Mouse (Mus musculus): Measurements from ENCODE around the gene Cdc6.
A peak's percentile ranks its signal among the peaks of the same experiment; 100 is the strongest.
"Not testable (repeated sequence)": the region's sequence is repeated elsewhere in the genome, so short reads cannot be mapped to it uniquely, and the experiment has no call there.

Gene Cdc6

DNA sequence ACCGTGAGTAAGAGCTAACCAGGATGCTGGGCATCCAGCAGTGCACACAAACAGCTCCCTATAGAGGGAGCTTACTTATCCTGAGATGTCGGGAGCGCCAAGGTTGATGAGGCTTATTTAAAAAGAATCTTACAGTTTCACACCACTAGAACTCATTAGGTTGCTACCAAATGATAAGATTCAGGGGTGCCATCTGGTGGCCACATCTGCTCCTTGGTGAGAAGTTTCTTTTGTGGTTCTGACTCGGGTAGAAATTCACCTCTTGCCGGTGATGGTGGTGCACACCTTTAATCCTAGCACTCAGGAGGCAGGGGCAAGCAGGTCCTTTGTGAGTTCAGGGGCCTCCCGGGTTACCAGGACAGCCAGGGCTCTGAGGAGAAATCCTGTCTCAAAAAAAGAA, 2.1 kb downstream of the Cdc6 start:
- peak; percentile 54 to 71 for DNase-seq (ENCODE audit: low spot score in 2 of 2)

DNA sequence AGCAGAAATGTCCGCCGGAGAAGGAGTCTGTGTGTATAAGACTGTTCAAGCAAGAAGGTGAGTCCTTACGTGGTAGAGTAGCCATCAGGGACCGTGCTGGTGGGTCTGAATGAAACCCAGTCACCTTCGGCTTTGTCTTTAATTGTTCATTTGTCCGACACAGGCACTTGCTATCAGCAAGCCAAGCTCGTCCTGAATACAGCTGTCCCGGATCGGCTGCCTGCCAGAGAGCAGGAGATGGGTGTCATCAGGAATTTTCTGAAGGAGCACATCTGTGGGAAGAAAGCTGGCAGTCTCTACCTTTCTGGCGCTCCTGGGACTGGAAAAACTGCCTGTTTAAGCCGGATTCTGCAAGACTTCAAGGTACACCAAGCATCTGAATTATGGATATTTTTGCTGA, 2.8 kb downstream of the Cdc6 start:
- DNase-seq (ENCODE audit: low spot score in 2 of 2) = no peak

DNA sequence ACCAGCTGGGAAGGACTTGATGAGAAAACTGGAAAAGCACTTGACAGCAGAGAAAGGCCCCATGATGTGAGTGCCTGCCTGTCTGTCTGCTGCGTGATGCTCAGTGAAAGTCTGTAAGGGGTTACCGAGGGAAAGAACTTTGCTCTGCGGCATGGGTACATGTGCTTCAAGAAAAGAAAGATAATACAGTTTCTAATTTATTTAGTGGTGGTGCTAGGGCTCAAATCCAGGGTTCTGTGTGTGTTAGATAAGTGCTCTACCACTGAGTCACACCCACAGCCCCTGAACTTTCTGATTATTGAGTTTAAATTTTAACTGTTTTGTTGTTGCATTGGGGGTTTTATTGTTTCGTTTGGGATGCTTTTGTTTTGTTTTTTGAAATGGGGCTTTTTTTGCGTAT, 3.9 kb downstream of the Cdc6 start:
- no peak for DNase-seq (ENCODE audit: low spot score in 2 of 2)

DNA sequence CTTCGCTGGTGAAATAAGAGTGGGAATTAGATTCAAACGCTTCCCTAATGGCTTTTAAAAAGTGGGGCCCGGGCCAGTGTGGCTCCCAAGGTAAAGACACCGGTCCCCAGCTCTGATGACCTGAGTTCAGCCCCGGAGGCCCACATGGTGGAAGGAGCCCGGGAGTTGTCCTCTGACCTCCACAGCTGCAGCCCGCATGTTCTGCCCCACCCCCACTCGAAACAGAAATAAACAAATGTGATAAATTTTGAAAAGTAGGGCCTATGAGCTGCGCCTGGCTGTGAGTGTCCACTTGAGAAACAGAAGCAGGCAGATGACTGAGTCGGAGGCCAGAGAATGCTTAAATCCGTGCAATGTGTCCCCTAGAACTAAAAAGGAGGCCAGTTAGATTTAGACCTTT, 6.6 kb downstream of the Cdc6 start:
- no peak for DNase-seq (ENCODE audit: low spot score in 2 of 2)

DNA sequence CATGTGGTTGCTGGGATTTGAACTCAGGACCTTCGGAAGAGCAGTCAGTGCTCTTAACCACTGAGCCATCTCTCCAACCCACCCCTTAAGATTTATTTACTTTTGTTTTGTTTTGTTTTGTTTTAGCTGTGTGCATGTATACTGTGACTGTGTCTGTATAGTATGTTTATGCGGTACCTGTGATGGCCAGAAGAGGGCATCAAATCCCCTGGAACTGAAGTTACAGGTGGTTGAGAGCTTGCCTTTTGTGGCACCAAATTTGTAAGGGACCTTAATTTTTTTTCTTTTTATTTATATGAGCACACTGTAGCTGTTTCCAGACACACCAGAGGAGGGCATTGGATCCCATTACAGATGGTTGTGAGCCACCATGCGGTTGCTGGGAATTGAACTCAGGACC, 8.8 kb downstream of the Cdc6 start:
- peak in 1 of 2 experiments; percentile 58 for DNase-seq (ENCODE audit: low spot score in 2 of 2)

DNA sequence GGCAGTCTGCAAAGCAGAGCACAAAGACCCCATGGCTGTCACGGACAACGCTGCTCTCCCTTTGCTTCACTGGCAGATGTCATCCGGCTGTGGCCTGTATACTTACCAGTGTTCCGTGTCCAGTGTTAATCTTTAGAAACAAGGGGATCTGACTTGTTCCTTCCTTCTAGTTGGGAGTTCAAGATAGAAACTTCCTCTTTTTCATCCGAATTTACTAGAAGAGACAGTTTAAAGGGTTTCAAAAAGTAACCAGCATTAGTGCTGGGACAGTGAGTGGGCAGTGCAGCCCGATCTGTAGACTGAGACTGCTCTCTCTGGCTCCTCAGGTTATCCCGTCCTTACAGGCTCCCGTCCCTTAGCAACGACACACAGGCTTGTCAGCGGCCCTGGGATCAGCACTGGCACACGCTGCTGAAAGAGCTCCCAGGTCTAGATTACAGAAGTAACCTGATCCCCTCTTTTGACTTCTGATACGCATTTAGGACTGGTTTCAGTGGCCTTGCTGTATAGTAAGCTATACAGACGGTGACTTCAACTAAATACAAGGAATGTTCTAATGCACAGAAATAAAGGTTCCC, 9.9 kb downstream of the Cdc6 start:
- no peak for DNase-seq (ENCODE audit: low spot score in 2 of 2)

DNA sequence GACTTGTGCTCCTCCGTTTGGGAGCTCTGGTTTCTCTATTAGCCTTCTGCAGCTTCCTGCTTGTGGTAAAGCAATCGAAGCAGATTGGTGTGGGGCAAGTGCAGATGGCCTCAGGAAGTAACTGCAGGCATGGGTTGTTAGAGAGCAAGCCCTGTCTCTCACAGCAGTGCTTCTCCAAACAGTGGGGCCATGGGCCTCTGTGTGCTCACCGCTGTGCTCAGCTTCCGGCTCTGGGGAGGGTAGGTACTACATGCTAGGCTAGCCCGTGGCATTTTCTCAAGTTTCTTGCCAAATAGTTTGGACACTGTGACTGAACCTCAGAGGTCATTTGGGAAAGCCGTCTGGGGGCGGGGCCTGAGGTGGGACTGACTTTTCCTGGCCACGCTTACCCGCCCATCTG, 10.6 kb downstream of the Cdc6 start:
- peak; percentile 55 to 64 for DNase-seq (ENCODE audit: low spot score in 2 of 2)

DNA sequence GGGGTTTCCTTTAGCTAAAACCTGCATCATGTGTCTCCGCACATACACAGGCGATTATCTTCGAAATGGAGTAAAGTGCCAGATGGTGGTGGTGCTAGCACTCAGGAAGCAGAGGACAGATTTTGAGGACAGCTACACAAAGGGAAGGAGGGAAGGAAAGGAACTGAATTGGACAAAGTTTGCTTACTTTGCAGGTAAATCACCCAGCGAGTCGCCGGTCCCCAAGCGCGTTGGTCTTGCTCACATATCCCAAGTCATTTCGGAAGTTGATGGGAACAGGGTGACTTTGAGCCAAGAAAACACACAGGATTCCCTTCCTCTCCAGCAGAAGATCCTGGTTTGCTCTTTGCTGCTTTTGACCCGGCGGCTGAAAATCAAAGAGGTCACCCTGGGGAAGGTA, 11.4 kb downstream of the Cdc6 start:
- DNase-seq (ENCODE audit: low spot score in 2 of 2) = no peak

DNA sequence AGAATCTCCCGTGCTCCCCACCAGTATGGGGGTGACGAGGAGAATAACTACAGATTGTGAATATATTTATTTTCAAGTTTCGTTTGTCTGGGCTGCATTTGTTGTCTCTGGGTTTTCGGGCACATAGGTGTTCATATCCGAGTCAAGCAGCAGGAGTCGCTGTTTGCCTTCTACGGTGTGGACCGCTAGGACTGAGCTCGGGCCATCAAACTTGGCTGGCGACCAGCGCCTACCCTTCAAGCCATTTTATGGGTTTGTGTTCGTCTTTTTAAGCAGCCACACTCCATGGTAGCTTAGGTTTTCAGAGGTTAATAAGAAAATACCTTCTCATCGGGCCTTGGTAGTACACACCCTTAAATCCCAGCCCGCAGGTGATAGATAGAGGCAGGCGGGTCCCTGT, 14.2 kb downstream of the Cdc6 start:
- not testable (repeated sequence) for DNase-seq (ENCODE audit: low spot score in 2 of 2)

DNA sequence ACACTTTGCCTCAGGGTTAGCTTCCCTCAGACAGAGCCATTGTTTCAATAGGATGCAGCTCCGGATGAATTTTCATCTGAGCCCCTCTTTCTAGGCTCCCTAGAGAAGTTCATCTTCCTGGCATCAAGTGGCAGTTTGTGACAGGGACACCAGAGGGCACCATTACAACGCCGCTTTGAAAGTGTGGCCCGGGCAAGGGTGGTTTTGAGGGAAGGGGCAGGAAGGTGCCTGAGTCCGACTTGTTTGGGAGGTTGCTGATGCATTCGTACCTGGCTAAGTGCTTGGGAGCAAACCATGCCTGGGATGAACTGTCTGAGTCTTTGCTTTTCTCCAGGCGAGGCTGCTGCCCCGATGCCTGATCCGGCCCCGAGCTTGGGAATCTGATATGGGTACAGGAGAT, 14.7 kb downstream of the Cdc6 start:
- DNase-seq (ENCODE audit: low spot score in 2 of 2) = peak in 1 of 2 experiments; percentile 65

DNA sequence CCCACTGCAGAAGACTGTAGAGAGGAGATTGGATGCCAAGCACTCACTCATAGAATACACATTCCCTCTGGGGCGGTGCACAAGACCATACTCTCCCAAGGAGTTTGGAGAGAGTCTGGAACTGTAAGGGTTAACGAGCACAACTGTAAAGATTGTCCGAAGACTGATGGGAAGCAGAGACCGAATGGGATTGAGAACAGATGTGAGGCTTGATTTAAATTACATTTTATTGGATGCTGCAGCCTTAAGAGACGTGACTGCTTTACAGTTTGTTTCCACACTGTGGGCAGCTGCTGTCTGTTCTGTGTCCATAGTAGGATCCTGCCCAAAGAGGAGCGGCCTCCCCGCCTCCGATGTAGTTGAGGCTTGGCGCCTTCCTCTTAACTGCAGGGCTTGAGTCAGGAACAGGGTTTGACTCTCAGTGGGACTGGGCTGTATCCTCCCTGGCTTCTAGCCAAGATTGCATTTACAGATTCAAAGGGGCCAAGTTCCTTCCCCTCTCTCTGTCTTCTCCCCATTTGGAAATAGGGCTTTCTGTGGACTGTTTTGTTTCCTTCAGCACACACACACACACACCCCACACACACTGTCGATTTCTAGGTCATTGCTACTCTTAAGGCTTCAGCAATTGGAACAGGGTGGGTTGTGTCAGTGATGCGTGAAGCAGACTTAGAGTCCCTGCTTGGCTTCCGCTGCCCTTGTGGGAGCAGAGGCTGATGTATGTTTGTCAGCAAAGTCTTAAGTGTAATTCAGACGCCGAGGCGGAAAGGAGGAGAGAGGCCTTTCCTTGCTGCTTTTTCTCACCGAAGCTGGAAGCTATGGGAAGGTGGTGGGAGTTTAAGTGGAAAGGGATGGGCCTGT, 15.5 kb downstream of the Cdc6 start:
- not testable (repeated sequence) for DNase-seq (ENCODE audit: low spot score in 2 of 2)

DNA sequence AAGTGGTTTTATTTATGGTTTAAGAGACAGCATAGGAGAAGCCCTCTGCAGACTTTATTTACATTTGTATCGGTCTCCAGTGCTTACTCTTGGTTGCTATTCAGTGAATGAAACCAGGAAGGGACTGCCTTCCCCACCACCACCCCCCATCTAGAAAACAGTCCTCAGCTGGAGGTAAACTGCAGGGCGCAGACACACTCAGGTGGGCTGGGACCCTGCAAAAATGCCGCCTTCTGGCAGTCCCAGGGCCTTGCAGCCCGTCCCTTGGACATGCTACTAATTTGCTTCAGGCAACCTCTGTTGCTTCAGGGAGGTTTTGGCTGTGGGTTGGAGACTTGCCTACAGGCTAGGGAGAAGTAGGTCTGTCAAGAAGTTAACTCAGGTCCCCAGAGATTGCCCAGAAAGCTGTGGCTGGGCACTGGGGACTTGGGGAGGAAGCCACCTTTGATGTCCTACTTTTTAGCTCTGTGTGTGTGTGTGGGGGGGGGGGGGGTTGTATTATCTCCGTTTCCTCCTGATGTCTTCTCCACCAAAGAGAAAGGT, 17.1 kb downstream of the Cdc6 start:
- no peak for DNase-seq (ENCODE audit: low spot score in 2 of 2)

DNA sequence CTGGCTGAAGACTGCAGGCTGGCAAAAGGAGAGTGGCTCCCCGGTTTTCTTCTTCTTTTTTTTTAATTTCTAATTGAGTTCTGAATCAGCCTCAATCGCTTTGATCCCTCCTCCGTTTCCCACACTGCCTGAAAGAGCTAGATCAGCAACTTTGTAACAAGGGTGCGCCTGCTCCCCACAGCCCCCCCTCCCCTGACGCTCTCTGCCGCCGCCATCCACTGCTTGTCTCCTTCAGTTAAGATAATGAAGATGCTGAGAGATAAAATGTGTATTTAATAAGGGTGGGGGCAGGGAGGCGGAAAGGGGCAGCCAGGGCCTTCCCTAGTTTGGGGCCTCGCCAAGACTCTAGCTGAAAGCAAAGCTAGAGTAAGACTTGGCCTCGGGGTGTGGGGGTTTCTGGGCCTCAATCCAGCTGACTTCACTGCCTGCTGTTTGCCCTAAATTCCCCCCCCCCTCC, 17.7 kb downstream of the Cdc6 start:
- no peak for DNase-seq (ENCODE audit: low spot score in 2 of 2)

DNA sequence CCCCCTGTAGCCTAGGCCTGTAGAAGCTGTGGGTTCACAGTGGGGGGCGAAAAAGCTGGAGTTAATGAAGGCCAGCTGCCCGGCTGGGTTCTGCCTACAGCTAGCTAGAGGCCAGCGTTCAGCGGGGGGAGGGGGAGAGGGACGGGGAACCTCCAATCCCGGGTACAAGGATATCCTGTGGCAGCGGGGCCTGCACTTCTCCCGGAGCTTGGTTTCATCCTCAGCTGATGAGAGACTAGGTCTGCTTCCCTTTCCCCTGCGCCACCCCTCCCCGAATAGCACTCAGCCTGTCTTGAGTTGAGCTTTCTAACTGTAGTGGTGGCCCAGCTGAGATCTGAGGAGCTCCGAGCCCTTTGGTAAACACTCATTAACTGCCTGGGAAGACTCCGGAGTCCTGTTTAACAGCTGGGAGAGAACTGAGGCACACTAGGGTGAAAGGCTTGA, 18.3 kb downstream of the Cdc6 start:
- DNase-seq (ENCODE audit: low spot score in 2 of 2) = no peak

DNA sequence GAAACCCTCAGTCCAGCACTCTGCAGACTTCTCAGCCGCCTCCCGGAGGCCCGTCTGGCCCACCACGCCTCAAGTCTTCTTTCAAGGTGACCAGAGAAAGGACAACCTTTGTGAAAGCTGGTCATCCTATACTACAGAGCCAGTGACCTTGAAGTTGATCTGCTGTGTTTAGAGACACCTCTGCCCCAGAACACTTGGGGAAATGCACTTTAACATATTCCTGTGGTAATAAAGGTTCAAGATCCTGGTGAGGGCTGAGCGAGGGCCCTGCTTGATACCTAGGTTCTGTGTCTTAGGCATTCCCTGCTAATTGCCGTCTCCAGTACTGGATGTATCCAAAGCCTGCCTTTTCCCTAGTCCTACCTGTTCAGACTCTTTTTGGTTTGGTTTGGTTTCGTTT, 19.0 kb downstream of the Cdc6 start:
- DNase-seq (ENCODE audit: low spot score in 2 of 2) = no peak

DNA sequence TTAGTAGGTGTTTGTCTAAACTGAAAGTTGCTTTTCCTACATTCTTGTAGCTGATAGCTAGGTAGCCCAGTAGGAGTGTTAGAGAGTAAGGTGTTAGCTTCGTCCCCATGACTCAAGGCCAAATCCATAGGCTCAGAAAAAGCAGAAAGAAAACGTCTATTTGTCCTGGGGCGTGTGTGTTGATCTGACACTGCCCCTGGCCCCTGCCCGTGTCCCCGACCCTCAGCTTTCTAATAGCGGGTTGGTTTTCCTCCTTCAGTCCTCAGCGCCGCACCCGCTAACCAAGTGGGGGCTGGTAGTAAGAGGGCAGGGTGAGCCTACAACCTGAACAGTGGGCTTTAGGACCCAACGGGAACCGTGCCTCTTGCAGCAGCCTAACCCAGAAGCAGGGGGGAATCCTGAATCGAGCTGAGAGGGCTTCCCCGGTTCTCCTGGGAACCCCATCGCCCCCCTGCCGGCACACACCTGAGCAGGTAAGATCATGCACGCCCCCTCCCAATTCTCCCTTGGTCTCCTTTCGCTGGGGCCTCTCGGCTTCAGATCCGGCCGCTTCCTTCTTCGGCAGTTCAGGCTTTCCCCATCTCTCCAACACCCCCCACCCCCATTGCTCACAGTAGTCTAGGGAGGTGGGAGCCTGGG, 20.0 kb downstream of the Cdc6 start, which contains the start of gene Rara:
TSS of gene Rara (plus strand) at position 381 of the 639 bp plus-strand sequence.
- no peak for DNase-seq (ENCODE audit: low spot score in 2 of 2)

DNA sequence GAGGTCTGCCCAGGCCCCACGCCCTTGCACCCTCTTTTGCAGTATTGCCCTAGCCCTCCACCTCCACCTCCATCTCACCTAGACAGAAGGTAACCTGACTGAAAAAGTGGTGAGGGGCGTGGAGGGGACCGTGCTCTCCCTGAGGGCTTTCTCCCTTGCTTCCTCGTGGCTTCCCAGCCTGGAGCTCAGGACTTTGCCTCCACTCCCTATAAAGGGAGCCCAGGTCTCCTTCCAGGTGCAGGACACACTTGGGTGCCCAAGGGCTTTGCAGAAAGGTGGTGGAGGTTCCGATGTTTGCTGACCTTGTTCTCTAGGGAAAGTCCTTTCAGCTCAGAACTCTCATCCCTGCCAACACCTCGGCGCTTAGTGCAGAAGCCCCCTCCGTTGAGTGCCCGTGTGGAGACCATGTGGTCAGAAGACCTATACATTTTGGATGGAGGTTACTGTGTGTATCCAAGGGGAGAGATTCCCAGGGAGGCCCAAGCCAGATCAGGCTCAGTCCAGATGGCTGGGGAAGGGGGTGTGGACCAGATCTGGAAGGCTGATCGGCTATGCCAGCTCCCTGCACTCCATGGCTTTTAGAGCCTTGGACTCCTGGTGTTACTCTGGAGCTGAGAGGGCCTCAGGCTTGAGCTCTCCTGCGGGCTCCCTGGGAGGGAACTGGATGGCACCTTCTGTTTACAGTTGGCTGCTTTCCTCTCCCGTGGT, 20.7 kb downstream of the Cdc6 start:
- DNase-seq (ENCODE audit: low spot score in 2 of 2) = no peak

DNA sequence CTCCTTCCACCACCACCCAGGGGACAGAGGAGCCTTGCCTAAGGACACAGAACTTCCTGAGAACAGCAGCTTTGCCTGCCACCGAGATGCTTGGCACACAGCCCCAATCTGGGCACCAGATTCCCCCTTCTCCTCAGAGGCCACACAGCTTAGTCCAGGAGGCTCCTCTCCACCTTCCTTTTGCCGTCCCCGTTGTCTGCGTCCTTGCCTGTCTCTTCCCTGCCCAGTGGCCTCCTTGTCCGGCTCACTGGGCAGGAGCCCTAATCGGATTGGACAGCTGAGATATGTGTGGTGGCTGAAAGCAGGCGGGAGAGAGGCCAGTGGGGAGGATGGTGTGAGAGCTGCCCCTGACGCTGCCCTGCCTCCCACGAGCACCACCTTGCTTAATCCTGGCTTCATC, 21.9 kb downstream of the Cdc6 start:
- no peak for DNase-seq (ENCODE audit: low spot score in 2 of 2)

DNA sequence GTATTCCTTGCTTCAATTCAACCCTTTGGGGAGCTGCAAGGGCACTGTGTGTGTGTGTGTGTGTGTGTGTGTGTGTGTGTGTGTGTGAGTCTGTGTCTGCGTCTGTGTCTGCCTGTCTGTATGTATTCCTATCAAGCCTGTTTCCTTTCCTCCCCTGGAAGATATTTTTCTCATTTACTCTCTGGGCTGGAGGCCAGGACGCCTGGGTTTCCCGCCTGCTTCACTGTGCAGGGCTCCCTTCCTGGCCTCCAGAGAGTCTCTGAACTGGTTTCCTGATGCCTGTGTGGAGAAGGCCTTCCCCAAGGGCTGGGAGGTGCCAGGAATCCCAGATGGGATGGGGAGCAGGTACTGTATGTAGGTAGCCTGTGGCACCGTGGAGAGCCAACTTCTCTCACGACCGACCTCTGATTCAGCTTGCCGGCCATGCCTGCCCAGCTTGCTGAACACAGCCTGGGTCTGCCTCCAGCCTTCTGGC, 22.6 kb downstream of the Cdc6 start:
- DNase-seq (ENCODE audit: low spot score in 2 of 2) = no peak

DNA sequence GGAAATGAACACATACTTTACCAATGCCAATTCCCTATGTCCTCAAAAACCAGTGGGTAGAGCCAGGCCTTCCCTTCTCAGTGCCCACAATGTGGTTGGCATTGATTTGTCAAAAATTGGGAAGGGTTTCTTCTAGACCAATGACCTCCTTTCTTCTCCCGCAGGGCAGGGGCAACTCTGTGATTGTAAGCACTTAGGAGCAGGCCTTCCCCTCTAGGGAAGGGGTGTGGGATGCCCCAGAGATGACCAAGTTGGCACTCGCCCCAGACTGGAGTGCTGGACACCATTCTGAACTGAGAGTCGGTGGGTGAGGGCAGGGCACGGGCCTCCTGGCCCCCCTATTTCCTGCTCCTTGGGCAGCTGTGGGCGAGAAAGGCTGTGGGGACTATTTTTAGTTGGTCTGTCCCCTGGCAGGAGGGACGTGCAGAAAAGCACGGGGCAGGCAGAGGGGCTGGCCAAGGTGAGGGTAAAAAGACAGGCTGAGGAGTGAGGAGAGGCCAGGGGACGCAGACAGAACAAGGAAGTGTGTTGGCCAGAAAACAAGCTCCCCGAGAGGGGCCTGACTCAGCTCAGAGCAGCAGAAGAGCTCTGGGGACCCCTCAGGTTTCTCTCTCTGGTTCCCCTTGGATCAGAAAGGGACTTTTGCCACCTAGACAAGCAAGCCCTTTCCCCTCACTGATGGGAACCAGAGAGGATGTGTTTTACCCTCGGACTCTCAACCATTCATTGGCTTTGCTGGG, 23.3 kb downstream of the Cdc6 start:
- DNase-seq (ENCODE audit: low spot score in 2 of 2) = no peak

Data from natural killer cell, adult 2 months (primary cell).